Mouse (Mus musculus): ENCODE data around the gene Nme2.

Gene Nme2

GRCm38 (mm10) chr11:93956159-93956558, at the start of gene Nme2:
Gene Nme2, minus strand, starts transcription at chr11:93956259.
- in situ Hi-C loops (cut with MboI; ENCODE audit: low pct_unique_long_range_greater_than_20kb in 1 of 2, low sequenced_read_pairs in 2 of 2, unreplicated experiment in 1 of 2), result loop anchor here in 1 of 2 experiments (25.0 kb wide), 1 partner anchor 306 kb away; no protein-coding TSS in a partner anchor

- in situ Hi-C loops (cut with MboI; ENCODE audit: low pct_unique_long_range_greater_than_20kb in 1 of 2, low sequenced_read_pairs in 2 of 2, unreplicated experiment in 1 of 2), result no loop called here
These were observed 47.3 kb upstream of the Nme2 start for GRCm38 (mm10) chr11:94003346-94003745.

- in situ Hi-C loops (cut with MboI; ENCODE audit: low pct_unique_long_range_greater_than_20kb in 1 of 2, low sequenced_read_pairs in 2 of 2, unreplicated experiment in 1 of 2), result no loop called here
These were observed 43.2 kb upstream of the Nme2 start for GRCm38 (mm10) chr11:93999276-93999675.

GRCm38 (mm10) chr11:93997141-93997775, 41.2 kb upstream of the Nme2 start:
- in situ Hi-C loops (cut with MboI; ENCODE audit: low pct_unique_long_range_greater_than_20kb in 1 of 2, low sequenced_read_pairs in 2 of 2, unreplicated experiment in 1 of 2), result no loop called here

- in situ Hi-C loops (cut with MboI; ENCODE audit: low pct_unique_long_range_greater_than_20kb in 1 of 2, low sequenced_read_pairs in 2 of 2, unreplicated experiment in 1 of 2), result no loop called here
These were observed 40.5 kb upstream of the Nme2 start for GRCm38 (mm10) chr11:93996306-93997140.

GRCm38 (mm10) chr11:93995720-93996305, 39.8 kb upstream of the Nme2 start, which contains the start of gene Spag9:
Gene Spag9, plus strand, starts transcription at chr11:93996091.
- in situ Hi-C loops (cut with MboI; ENCODE audit: low pct_unique_long_range_greater_than_20kb in 1 of 2, low sequenced_read_pairs in 2 of 2, unreplicated experiment in 1 of 2), result no loop called here

- in situ Hi-C loops (cut with MboI; ENCODE audit: low pct_unique_long_range_greater_than_20kb in 1 of 2, low sequenced_read_pairs in 2 of 2, unreplicated experiment in 1 of 2), result no loop called here
These were observed 39.2 kb upstream of the Nme2 start for GRCm38 (mm10) chr11:93995111-93995719.

GRCm38 (mm10) chr11:93994531-93994930, 38.5 kb upstream of the Nme2 start:
- in situ Hi-C loops (cut with MboI; ENCODE audit: low pct_unique_long_range_greater_than_20kb in 1 of 2, low sequenced_read_pairs in 2 of 2, unreplicated experiment in 1 of 2), result no loop called here

GRCm38 (mm10) chr11:93988328-93989062, 32.4 kb upstream of the Nme2 start:
- in situ Hi-C loops (cut with MboI; ENCODE audit: low pct_unique_long_range_greater_than_20kb in 1 of 2, low sequenced_read_pairs in 2 of 2, unreplicated experiment in 1 of 2), result no loop called here

- in situ Hi-C loops (cut with MboI; ENCODE audit: low pct_unique_long_range_greater_than_20kb in 1 of 2, low sequenced_read_pairs in 2 of 2, unreplicated experiment in 1 of 2), result no loop called here
These were observed 31.7 kb upstream of the Nme2 start for GRCm38 (mm10) chr11:93987625-93988327.

- in situ Hi-C loops (cut with MboI; ENCODE audit: low pct_unique_long_range_greater_than_20kb in 1 of 2, low sequenced_read_pairs in 2 of 2, unreplicated experiment in 1 of 2), result no loop called here
These were observed 31.0 kb upstream of the Nme2 start for GRCm38 (mm10) chr11:93987026-93987425.

GRCm38 (mm10) chr11:93986298-93986697, 30.2 kb upstream of the Nme2 start:
- in situ Hi-C loops (cut with MboI; ENCODE audit: low pct_unique_long_range_greater_than_20kb in 1 of 2, low sequenced_read_pairs in 2 of 2, unreplicated experiment in 1 of 2), result no loop called here

GRCm38 (mm10) chr11:93985265-93985664, 29.2 kb upstream of the Nme2 start:
- in situ Hi-C loops (cut with MboI; ENCODE audit: low pct_unique_long_range_greater_than_20kb in 1 of 2, low sequenced_read_pairs in 2 of 2, unreplicated experiment in 1 of 2), result no loop called here

GRCm38 (mm10) chr11:93984619-93985018, 28.6 kb upstream of the Nme2 start:
- in situ Hi-C loops (cut with MboI; ENCODE audit: low pct_unique_long_range_greater_than_20kb in 1 of 2, low sequenced_read_pairs in 2 of 2, unreplicated experiment in 1 of 2), result no loop called here

- in situ Hi-C loops (cut with MboI; ENCODE audit: low pct_unique_long_range_greater_than_20kb in 1 of 2, low sequenced_read_pairs in 2 of 2, unreplicated experiment in 1 of 2), result no loop called here
These were observed 23.5 kb upstream of the Nme2 start for GRCm38 (mm10) chr11:93979502-93980049.

GRCm38 (mm10) chr11:93972951-93973350, 16.9 kb upstream of the Nme2 start:
- in situ Hi-C loops (cut with MboI; ENCODE audit: low pct_unique_long_range_greater_than_20kb in 1 of 2, low sequenced_read_pairs in 2 of 2, unreplicated experiment in 1 of 2), result loop anchor here in 1 of 2 experiments (25.0 kb wide), 1 partner anchor 289 kb away; no protein-coding TSS in a partner anchor

GRCm38 (mm10) chr11:93969799-93970198, 13.7 kb upstream of the Nme2 start:
- in situ Hi-C loops (cut with MboI; ENCODE audit: low pct_unique_long_range_greater_than_20kb in 1 of 2, low sequenced_read_pairs in 2 of 2, unreplicated experiment in 1 of 2), result loop anchor here in 1 of 2 experiments (25.0 kb wide), 1 partner anchor 293 kb away; no protein-coding TSS in a partner anchor

All from mouse embryonic stem cell (cell line).